In the genomic region with DNA sequence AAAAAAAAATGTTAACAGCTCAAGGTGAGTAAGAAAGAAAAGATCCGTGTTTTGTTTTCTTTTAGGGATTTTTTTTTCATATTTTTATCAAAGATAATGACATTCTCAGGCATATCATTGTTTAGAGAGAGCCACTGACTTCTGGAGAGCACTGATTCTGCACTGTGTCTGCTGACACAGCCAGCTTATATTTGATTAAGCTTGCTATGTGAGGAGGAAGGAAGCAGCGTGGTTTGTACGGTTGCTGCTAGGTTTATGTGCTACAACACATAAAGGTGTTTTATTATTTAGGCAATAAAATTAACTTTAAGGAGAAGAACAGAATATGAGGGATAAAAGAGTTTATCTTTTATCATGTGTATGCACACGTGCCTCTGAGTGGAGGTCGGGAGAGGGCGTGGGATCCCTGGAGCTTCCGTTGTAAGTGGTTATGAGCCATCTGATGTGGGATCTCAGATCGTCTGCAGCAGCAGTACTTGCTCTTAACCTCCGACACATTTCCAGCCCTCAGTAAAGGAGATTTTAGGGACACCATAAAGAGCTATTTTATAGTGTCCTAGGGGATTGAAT, we compare ENCODE assay signal across 1 mouse cellular context.
TF ChIP-seq lines count a peak whose summit lies in the region.

No protein-coding gene starts in this region.

TF ChIP-seq in MEL, 35 proteins besides CTCF, POLR2A, EP300 and RAD21 (continued from another document):
- no peak for TF ChIP-seq ZKSCAN1 (IDR thresholded peaks at IDR 0.05; ENCODE audit: low read depth, low read length)
- TF ChIP-seq RCOR1 (IDR thresholded peaks at IDR 0.05; ENCODE audit: low read depth, low read length), result peak; percentile 33; the same call in 1 of the 2 replicates
- peak; percentile 82 for TF ChIP-seq BHLHE40 (IDR thresholded peaks at IDR 0.05; ENCODE audit: borderline replicate concordance, low read depth, low read length)
- TF ChIP-seq CHD2 (IDR thresholded peaks at IDR 0.05; ENCODE audit: low read length), result no peak
- peak; percentile 53; the same call in 1 of the 2 replicates for TF ChIP-seq GATA1 (IDR thresholded peaks at IDR 0.05; ENCODE audit: low read depth, low read length)
- no peak for TF ChIP-seq HCFC1 (IDR thresholded peaks at IDR 0.05; ENCODE audit: low read depth, low read length)
- no peak for TF ChIP-seq E2F4 (IDR thresholded peaks at IDR 0.05; ENCODE audit: borderline replicate concordance, low read depth, low read length)
- TF ChIP-seq MXI1 (IDR thresholded peaks at IDR 0.05; ENCODE audit: low read depth, low read length), result peak; percentile 61; the same call in 1 of the 2 replicates
- no peak for TF ChIP-seq POLR2AphosphoS5 (IDR thresholded peaks at IDR 0.05; ENCODE audit: borderline replicate concordance, low read depth, low read length)
- TF ChIP-seq MYC (IDR thresholded peaks at IDR 0.05; ENCODE audit: low read depth, low read length), result no peak
